Mouse (Mus musculus) midbrain, embryonic 11.5 days (tissue): ENCODE data around the gene Zan. TPM values are rescaled to one million over a fixed set of nuclear protein-coding genes. Genes with fewer than 3 reads are reported as not detected.
A peak's percentile ranks its signal among the peaks of the same experiment; 100 is the strongest.

ENCODE experiments used
- ATAC-seq: fragments of 200-750 bp; cut with Nextera tagmentation; 2 replicates; pipeline ENCODE4 v1.8.0; 2017; ENCODE audit warnings: moderate TSS enrichment, moderate library complexity; ENCODE audit not compliant: low FRiP score
- DNase-seq: peaks from one replicate; pipeline ENCODE4 v3.0.0; 2015; ENCODE audit warnings: low spot score; ENCODE audit errors: missing footprints
- H3K27ac ChIP-seq: fragments of 300-500 bp; sonication (generic); 2 replicates; pipeline ENCODE4 v1.5.1; 2014; ENCODE audit warnings: low read depth, low read length
- H3K27me3 ChIP-seq: fragments of 300-500 bp; sonication (generic); 2 replicates; pipeline ENCODE4 v1.6.1; 2014; ENCODE audit warnings: mild to moderate bottlenecking, low read length, moderate library complexity, mixed read lengths; ENCODE audit not compliant: control insufficient read depth, insufficient read depth
- H3K36me3 ChIP-seq: fragments of 300-500 bp; sonication (generic); 2 replicates; pipeline ENCODE4 v1.6.1; 2014; ENCODE audit warnings: mild to moderate bottlenecking, low read length, moderate library complexity, mixed read lengths; ENCODE audit not compliant: control insufficient read depth, insufficient read depth
- H3K4me1 ChIP-seq: fragments of 300-500 bp; sonication (generic); 2 replicates; pipeline ENCODE4 v1.6.1; 2014; ENCODE audit warnings: low read length; ENCODE audit not compliant: control insufficient read depth, insufficient read depth
- H3K4me2 ChIP-seq: fragments of 300-500 bp; sonication (generic); 2 replicates; pipeline ENCODE4 v1.6.1; 2014; ENCODE audit warnings: mild to moderate bottlenecking, moderate library complexity
- H3K4me3 ChIP-seq: fragments of 300-500 bp; sonication (generic); 2 replicates; pipeline ENCODE4 v1.5.1; 2014; ENCODE audit warnings: low read depth, low read length
- H3K9ac ChIP-seq: fragments of 300-500 bp; sonication (generic); 2 replicates; pipeline ENCODE4 v1.6.1; 2014; ENCODE audit warnings: low read length
- H3K9me3 ChIP-seq: fragments of 300-500 bp; sonication (generic); 2 replicates; pipeline ENCODE4 v1.6.1; 2016; ENCODE audit warnings: low read length; ENCODE audit not compliant: control insufficient read depth
- WGBS: fragments of 180-500 bp; shearing (Covaris S2); extraction: QIAGEN DNeasy Blood & Tissue Kit; methylation state at CpG from one replicate; pipeline ENCODE4 v1.1.7; 2014; 5-methylcytosine and 5-hydroxymethylcytosine counted together
- polyA plus RNA-seq: library from polyadenylated mRNA; unstranded; fragments of >200 nt; fragmentation: Nextera tagmentation; extraction: Ambion mirVana; gene quantifications from 2 replicates; pipeline ENCODE4 v1.2.1, GENCODE M21; 2014

The Zan gene
- polyA plus RNA-seq, 1 experiment from 2014 or later: 0.03 TPM

GRCm38 (mm10) chr5:137519691-137520550 is 43.1 kb upstream of the Zan start:
- Histone ChIP-seq H3K9me3 (no peaks in the 10 kb centered on the region), H3K36me3 (peaks cover 50% of the 10 kb centered on the region), H3K27ac (no peak overlapping the region), H3K27me3 (no peaks in the 10 kb centered on the region), H3K4me2 (no peak overlapping the region), H3K4me3 (no peak overlapping the region), H3K9ac (no peak overlapping the region), H3K4me1 (no peaks in the 10 kb centered on the region; the same call in 1 of the 2 replicates)
- WGBS: 93% methylated on average over 27 of the region's 27 CpGs
- DNase-seq (no peak), ATAC-seq (no peak)

GRCm38 (mm10) chr5:137518436-137518835 is 41.6 kb upstream of the Zan start, which contains the start of gene Gigyf1:
Gene Gigyf1, plus strand, starts transcription at chr5:137518548.
- H3K9me3 ChIP-seq: no peaks in the 10 kb centered on the region
- H3K27me3 ChIP-seq: no peaks in the 10 kb centered on the region
- peaks cover 4% of the 10 kb centered on the region for H3K4me1 ChIP-seq
- ATAC-seq (0 out of 2 replicates have a peak, but pooled peaks have one; percentile 31), DNase-seq (no peak)
- WGBS: 77% methylated on average over 5 of the region's 5 CpGs
- H3K4me2 ChIP-seq: no peak within 1 kb of the TSS
- peaks cover 35% of the 10 kb centered on the region for H3K36me3 ChIP-seq
- no peak within 1 kb of the TSS for H3K27ac ChIP-seq
- H3K4me3 ChIP-seq: no peak within 1 kb of the TSS
- H3K9ac ChIP-seq: no peak within 1 kb of the TSS

- Histone ChIP-seq H3K9me3 (no peaks in the 10 kb centered on the region), H3K4me1 (peaks cover 26% of the 10 kb centered on the region), H3K36me3 (peaks cover 4% of the 10 kb centered on the region), H3K9ac (no peak overlapping the region), H3K4me3 (no peak overlapping the region), H3K27me3 (no peaks in the 10 kb centered on the region), H3K4me2 (no peak overlapping the region), H3K27ac (no peak overlapping the region)
- 92% methylated on average over 3 of the region's 3 CpGs for WGBS
- ATAC-seq (no peak), DNase-seq (no peak)
Observed at GRCm38 (mm10) chr5:137514811-137515210, 37.9 kb upstream of the Zan start.

GRCm38 (mm10) chr5:137513951-137514721 is 37.3 kb upstream of the Zan start:
- Histone ChIP-seq H3K27me3 (no peaks in the 10 kb centered on the region), H3K4me3 (no peak overlapping the region), H3K4me1 (peaks cover 26% of the 10 kb centered on the region), H3K9me3 (no peaks in the 10 kb centered on the region), H3K36me3 (peaks cover 2% of the 10 kb centered on the region; the same call in 1 of the 2 replicates), H3K9ac (0 out of 2 replicates have a peak overlapping the region, but pooled peaks have one; percentile 24), H3K27ac (no peak overlapping the region), H3K4me2 (no peak overlapping the region)
- WGBS: 90% methylated on average over 12 of the region's 12 CpGs
- ATAC-seq (no peak), DNase-seq (no peak)

GRCm38 (mm10) chr5:137512847-137513794 is 36.3 kb upstream of the Zan start:
- ATAC-seq (peak; percentile 63), DNase-seq (peak; percentile 91)
- 0 out of 2 replicates have a peak overlapping the region, but pooled peaks have one; percentile 17 for H3K9ac ChIP-seq
- H3K27ac ChIP-seq: no peak overlapping the region
- H3K36me3 ChIP-seq: peaks cover 2% of the 10 kb centered on the region; the same call in 1 of the 2 replicates
- H3K4me1 ChIP-seq: peaks cover 26% of the 10 kb centered on the region
- no peak overlapping the region for H3K4me2 ChIP-seq
- H3K4me3 ChIP-seq: no peak overlapping the region
- WGBS: 82% methylated on average over 11 of the region's 11 CpGs
- no peaks in the 10 kb centered on the region for H3K9me3 ChIP-seq
- no peaks in the 10 kb centered on the region for H3K27me3 ChIP-seq

- H3K4me1 ChIP-seq: peaks cover 26% of the 10 kb centered on the region
- no peak overlapping the region for H3K27ac ChIP-seq
- H3K9ac ChIP-seq: peak overlapping the region; percentile 99
- H3K36me3 ChIP-seq: no peaks in the 10 kb centered on the region
- no peaks in the 10 kb centered on the region for H3K27me3 ChIP-seq
- DNase-seq (no peak), ATAC-seq (no peak)
- H3K4me3 ChIP-seq: peak overlapping the region; percentile 100
- no peaks in the 10 kb centered on the region for H3K9me3 ChIP-seq
- H3K4me2 ChIP-seq: peak overlapping the region; percentile 92
- WGBS: 73% methylated on average over 3 of the region's 3 CpGs
Observed at GRCm38 (mm10) chr5:137511706-137512105, 34.8 kb upstream of the Zan start.

- DNase-seq: peak; percentile 91
- peak; percentile 65 for ATAC-seq
- Histone ChIP-seq H3K9me3 (no peaks in the 10 kb centered on the region), H3K4me1 (peaks cover 26% of the 10 kb centered on the region), H3K4me3 (peak overlapping the region; percentile 100), H3K4me2 (peak overlapping the region; percentile 92), H3K9ac (peak overlapping the region; percentile 99), H3K36me3 (no peaks in the 10 kb centered on the region), H3K27me3 (no peaks in the 10 kb centered on the region), H3K27ac (peak overlapping the region; percentile 79)
- WGBS: under 1% methylated on average over 49 of the region's 83 CpGs
Observed at GRCm38 (mm10) chr5:137510573-137511390, 33.9 kb upstream of the Zan start.
